24 mouse cellular contexts compared by ENCODE assay signal in the genomic region with DNA sequence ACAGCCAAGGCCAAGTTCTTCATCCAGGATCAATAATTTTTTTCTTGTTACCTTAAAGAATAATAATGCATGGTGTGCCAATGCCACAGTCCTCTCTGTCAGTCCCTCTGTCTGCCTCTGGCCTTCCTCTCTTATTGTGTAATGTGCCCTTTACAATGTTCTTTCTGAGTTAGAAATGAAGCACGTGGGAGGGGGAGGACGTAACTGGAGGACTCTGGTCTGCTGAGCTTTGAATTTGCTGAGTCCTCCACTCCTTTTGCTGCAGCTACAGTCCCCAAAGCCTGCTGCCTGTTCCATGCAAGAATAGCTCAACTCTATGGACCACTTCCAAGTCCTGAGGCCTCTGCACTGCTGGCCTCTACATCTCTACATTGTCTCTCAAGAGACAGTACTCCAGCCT. TPM values are rescaled to one million over a fixed set of nuclear protein-coding genes. Genes with fewer than 3 reads are reported as not detected.
DNase-seq lines count a peak whose midpoint lies in the region; ATAC-seq and TF ChIP-seq lines count a peak whose summit lies in the region.
"Had no signal": no experiment of that assay in that cellular context is flagged by ENCODE, and none has a peak within 500 bp of the region (broad histone marks: within the 10 kb centered on the region; RNA-seq: fewer than 3 reads in every experiment).

No protein-coding gene starts in this region.

- intact Hi-C loops in heart, postnatal 10 days (cut with DNase I), result no loop called here

- ATAC-seq in heart, embryonic 12.5 days (ENCODE audit: insufficient number of reproducible peaks, low FRiP score), result no peak
- ATAC-seq in lung, postnatal 0 days, result no peak
- ATAC-seq: inflammation-experienced regulatory T-cells, adult 6 months had no signal

- H3K27me3 ChIP-seq in heart, embryonic 12.5 days (replicated peaks), result no peaks in the 10 kb centered on the region
- no peaks in the 10 kb centered on the region for H3K27me3 ChIP-seq in lung, postnatal 0 days (replicated peaks; ENCODE audit: insufficient read depth, low read length)
- H3K27me3 ChIP-seq: embryonic facial prominence, embryonic 15.5 days; heart, embryonic 15.5 days; hindbrain, embryonic 12.5 days; liver, embryonic 13.5 days; neural tube, embryonic 15.5 days had no signal

- H3K9ac ChIP-seq in heart, embryonic 12.5 days, result no peak overlapping the region
- H3K9ac ChIP-seq in lung, postnatal 0 days (replicated peaks; ENCODE audit: low read depth), result no peak overlapping the region
- H3K9ac ChIP-seq: embryonic facial prominence, embryonic 15.5 days; heart, embryonic 15.5 days; hindbrain, embryonic 12.5 days; liver, embryonic 13.5 days; neural tube, embryonic 15.5 days had no signal

- no peak for TF ChIP-seq EP300 in lung, postnatal 0 days (IDR thresholded peaks at IDR 0.05)

- WGBS in heart, embryonic 12.5 days, result 75% methylated on average over 2 of the region's 2 CpGs
- WGBS in lung, postnatal 0 days, result 45% methylated on average over 2 of the region's 2 CpGs

- H3K9me3 ChIP-seq in heart, embryonic 12.5 days (replicated peaks), result no peaks in the 10 kb centered on the region
- H3K9me3 ChIP-seq in lung, postnatal 0 days (ENCODE audit: low read length), result no peaks in the 10 kb centered on the region
- H3K9me3 ChIP-seq: embryonic facial prominence, embryonic 15.5 days; heart, embryonic 15.5 days; hindbrain, embryonic 12.5 days; limb, embryonic 10.5 days; liver, embryonic 13.5 days; neural tube, embryonic 15.5 days had no signal

- H3K4me1 ChIP-seq in heart, embryonic 12.5 days (replicated peaks), result peaks cover 12% of the 10 kb centered on the region
- peaks cover 6% of the 10 kb centered on the region; the same call in 1 of the 2 replicates for H3K4me1 ChIP-seq in lung, postnatal 0 days (ENCODE audit: insufficient read depth, low read depth, low read length)
- H3K4me1 ChIP-seq: limb, embryonic 10.5 days; liver, embryonic 13.5 days had no signal

- no peaks in the 10 kb centered on the region for H3K36me3 ChIP-seq in heart, embryonic 12.5 days
- H3K36me3 ChIP-seq in lung, postnatal 0 days (ENCODE audit: insufficient read depth, low read length), result no peaks in the 10 kb centered on the region
- H3K36me3 ChIP-seq: embryonic facial prominence, embryonic 15.5 days; heart, embryonic 15.5 days; hindbrain, embryonic 12.5 days; limb, embryonic 10.5 days; liver, embryonic 13.5 days; neural tube, embryonic 15.5 days had no signal

- H3K27ac ChIP-seq in heart, embryonic 12.5 days (ENCODE audit: poor library complexity, severe bottlenecking), result no peak overlapping the region
- no peak overlapping the region for H3K27ac ChIP-seq in lung, postnatal 0 days (ENCODE audit: low read length)
- H3K27ac ChIP-seq: embryonic facial prominence, embryonic 15.5 days; heart, embryonic 15.5 days; hindbrain, embryonic 12.5 days; limb, embryonic 10.5 days; liver, embryonic 13.5 days; neural tube, embryonic 15.5 days had no signal

- H3K4me2 ChIP-seq in heart, embryonic 12.5 days, result no peak overlapping the region
- H3K4me2 ChIP-seq in lung, postnatal 0 days (replicated peaks; ENCODE audit: low read depth, low read length), result no peak overlapping the region
- H3K4me2 ChIP-seq: embryonic facial prominence, embryonic 15.5 days; heart, embryonic 15.5 days; hindbrain, embryonic 12.5 days; liver, embryonic 13.5 days; neural tube, embryonic 15.5 days had no signal

- no peak overlapping the region for H3K4me3 ChIP-seq in heart, embryonic 12.5 days
- no peak overlapping the region for H3K4me3 ChIP-seq in lung, postnatal 0 days (ENCODE audit: low read depth, low read length)
- H3K4me3 ChIP-seq: embryonic facial prominence, embryonic 15.5 days; heart, embryonic 15.5 days; hindbrain, embryonic 12.5 days; limb, embryonic 10.5 days; liver, embryonic 13.5 days; myocyte; neural tube, embryonic 15.5 days had no signal

- no peak for TF ChIP-seq CTCF in lung, postnatal 0 days (IDR thresholded peaks at IDR 0.05)

- DNase-seq in adrenal gland, adult 8-10 months, result peak; percentile 9
- DNase-seq in adrenal gland, adult 18-20 months (ENCODE audit: low spot score in 2 of 2), result no peak
- DNase-seq in heart, postnatal 10 days, result peak; percentile 17 to 36
- DNase-seq in lung, postnatal 0 days (ENCODE audit: low spot score), result peak; percentile 62
- no peak for DNase-seq in lung, postnatal 14 days
- DNase-seq in cerebellum, adult 11 months, result no peak
- DNase-seq in ovary, adult 18-20 months (ENCODE audit: low spot score), result no peak
- DNase-seq: cerebellum, adult 9-10 months; gastrocnemius, postnatal 10 days; liver, embryonic 13.5 days; midbrain, embryonic 14.5 days had no signal

RNA-seq across cellular contexts. Expression of a gene that starts 23.6 kb away (rescaled TPM):
- not detected for total RNA-seq in adrenal gland, adult 8-10 months (2022)
- total RNA-seq in adrenal gland, adult 18-20 months (2021), result not detected
- total RNA-seq in heart, postnatal 10 days (2021), result not detected
- not detected in 2 replicates for polyA plus RNA-seq in heart, embryonic 12.5 days (2016; fragmentation: Nextera tagmentation; extraction: Ambion mirVana)
- polyA plus RNA-seq in lung, postnatal 0 days (2015; fragmentation: Nextera tagmentation; extraction: Ambion mirVana), result not detected in 2 replicates
- total RNA-seq: gastrocnemius, postnatal 10 days; layer of hippocampus, adult 18-20 months; megakaryocyte, adult 5-6 weeks; MEL had no signal
- polyA plus RNA-seq: forebrain, embryonic 11.5 days; heart, embryonic 15.5 days; inflammation-experienced regulatory T-cells, adult 6 months; limb, embryonic 10.5 days; liver, embryonic 13.5 days; midbrain, embryonic 14.5 days; myocyte; neural tube, embryonic 15.5 days; urinary bladder, adult 2 months had no signal

Comparison
In these comparisons a context has a peak if more than half of its experiments do, and no peak if none do; other contexts are left out.
1. DNase-seq: peak in adrenal gland, adult 8-10 months (single experiment), heart, postnatal 10 days (2 of 2) and lung, postnatal 0 days (single experiment); none in adrenal gland, adult 18-20 months (0 of 2), lung, postnatal 14 days (single experiment), cerebellum, adult 11 months (single experiment) and ovary, adult 18-20 months (single experiment).